16 mouse cellular contexts compared by ENCODE assay signal in genomic region chr10:43739181-43739580, GRCm38 (mm10).
A peak's percentile ranks its signal among the peaks of the same experiment; 100 is the strongest.
DNase-seq lines count a peak whose midpoint lies in the region; ATAC-seq and TF ChIP-seq lines count a peak whose summit lies in the region.
"Had no signal": no experiment of that assay in that cellular context is flagged by ENCODE, and none has a peak within 500 bp of the region (broad histone marks: within the 10 kb centered on the region; RNA-seq: fewer than 3 reads in every experiment).

No protein-coding gene starts in this region.

- H3K9ac ChIP-seq in heart, embryonic 16.5 days (ENCODE audit: low read length) = no peak overlapping the region
- H3K9ac ChIP-seq: forebrain, embryonic 13.5 days; liver, embryonic 13.5 days had no signal

- no peaks in the 10 kb centered on the region for H3K36me3 ChIP-seq in heart, embryonic 16.5 days (ENCODE audit: control insufficient read depth, insufficient read depth)
- H3K36me3 ChIP-seq in testis, adult 2 months (ENCODE audit: control insufficient read depth, insufficient read depth, low read length) = no peaks in the 10 kb centered on the region
- no peaks in the 10 kb centered on the region for H3K36me3 ChIP-seq in thymus, adult 2 months (ENCODE audit: control insufficient read depth, insufficient read depth, low read length)
- H3K36me3 ChIP-seq: liver, embryonic 13.5 days had no signal

- intact Hi-C loops in gastrocnemius, adult 2 months (cut with DNase I) = loop anchor here (2.0 kb wide), 1 partner anchor 44 kb away; no protein-coding TSS in a partner anchor

- ATAC-seq in heart, embryonic 16.5 days (replicated peaks; ENCODE audit: extremely low read depth, insufficient read depth, low FRiP score) = no peak
- ATAC-seq: hindbrain, postnatal 0 days had no signal

- no peaks in the 10 kb centered on the region for H3K9me3 ChIP-seq in heart, embryonic 16.5 days (replicated peaks; ENCODE audit: control insufficient read depth, low read length)
- H3K9me3 ChIP-seq: forebrain, embryonic 13.5 days; liver, embryonic 13.5 days had no signal

- no peak overlapping the region for H3K4me3 ChIP-seq in heart, embryonic 16.5 days (ENCODE audit: low read length)
- peak overlapping the region; percentile 87 for H3K4me3 ChIP-seq in testis, adult 2 months (ENCODE audit: control insufficient read depth, low read depth, low read length)
- no peak overlapping the region for H3K4me3 ChIP-seq in thymus, adult 2 months (ENCODE audit: control insufficient read depth, insufficient read depth, low read length)
- H3K4me3 ChIP-seq in gastrocnemius, adult 2 months = no peak overlapping the region
- H3K4me3 ChIP-seq: forebrain, embryonic 13.5 days; liver, embryonic 13.5 days had no signal

- TF ChIP-seq POLR2A in testis, adult 2 months (IDR thresholded peaks at IDR 0.05; ENCODE audit: control insufficient read depth, low read depth, low read length) = no peak
- 0 out of 2 replicates have a peak, but pooled peaks have one; percentile 26 for TF ChIP-seq POLR2A in thymus, adult 2 months (IDR thresholded peaks at IDR 0.05; ENCODE audit: control insufficient read depth, extremely low read depth, insufficient read depth, low read length, poor library complexity)

- DNase-seq in heart, adult 11 months = no peak
- DNase-seq in testis, postnatal 14 days (ENCODE audit: low spot score) = no peak
- peak; percentile 47 for DNase-seq in thymus, adult 2 months
- no peak for DNase-seq in ovary, postnatal 36 days (ENCODE audit: low spot score)
- DNase-seq in gastrocnemius, adult 2 months = no peak
- DNase-seq: adrenal gland, postnatal 14 days; cerebellum, adult 8-10 months; kidney, adult 2 months; kidney, postnatal 36 days; liver, embryonic 13.5 days; lung, postnatal 10 days; right cerebral cortex, postnatal 25 days had no signal

- H3K4me1 ChIP-seq in heart, embryonic 16.5 days (ENCODE audit: control insufficient read depth, insufficient read depth, low read length) = peaks cover 27% of the 10 kb centered on the region
- H3K4me1 ChIP-seq in testis, adult 2 months (ENCODE audit: control insufficient read depth, insufficient read depth, low read length) = peaks cover 9% of the 10 kb centered on the region
- peaks cover 48% of the 10 kb centered on the region for H3K4me1 ChIP-seq in thymus, adult 2 months (replicated peaks; ENCODE audit: control insufficient read depth, insufficient read depth, low read length)

- H3K27me3 ChIP-seq in heart, embryonic 16.5 days (ENCODE audit: control insufficient read depth, insufficient read depth, low read length) = no peaks in the 10 kb centered on the region
- no peaks in the 10 kb centered on the region for H3K27me3 ChIP-seq in testis, adult 2 months (ENCODE audit: control insufficient read depth, insufficient read depth, low read length)
- H3K27me3 ChIP-seq in thymus, adult 2 months (ENCODE audit: control insufficient read depth, insufficient read depth, low read length) = no peaks in the 10 kb centered on the region
- H3K27me3 ChIP-seq: forebrain, embryonic 13.5 days; liver, embryonic 13.5 days had no signal

- WGBS in heart, embryonic 16.5 days = 78% methylated on average over 2 of the region's 2 CpGs
- WGBS in thymus, adult 2 months = 31% methylated on average over 2 of the region's 2 CpGs

- H3K27ac ChIP-seq in heart, embryonic 16.5 days (ENCODE audit: low read length) = peak overlapping the region; percentile 61
- H3K27ac ChIP-seq in testis, adult 2 months (ENCODE audit: control insufficient read depth, insufficient read depth, low read depth, low read length) = no peak overlapping the region
- peak overlapping the region; percentile 99 for H3K27ac ChIP-seq in thymus, adult 2 months (ENCODE audit: control insufficient read depth, insufficient read depth, low read length)
- H3K27ac ChIP-seq in gastrocnemius, adult 2 months = no peak overlapping the region
- H3K27ac ChIP-seq: forebrain, embryonic 13.5 days; hindbrain, postnatal 0 days; liver, embryonic 13.5 days had no signal

- TF ChIP-seq CTCF in testis, adult 2 months (IDR thresholded peaks at IDR 0.05; ENCODE audit: control insufficient read depth, insufficient read depth, insufficient replicate concordance, low read depth, low read length) = no peak
- TF ChIP-seq CTCF in thymus, adult 2 months (IDR thresholded peaks at IDR 0.05; ENCODE audit: borderline replicate concordance, control insufficient read depth, extremely low read depth, insufficient read depth, low read length, poor library complexity) = no peak
- no peak for TF ChIP-seq CTCF in gastrocnemius, adult 2 months (IDR thresholded peaks at IDR 0.05)

- no peak overlapping the region for H3K4me2 ChIP-seq in heart, embryonic 16.5 days (ENCODE audit: low read depth, low read length)
- H3K4me2 ChIP-seq: forebrain, embryonic 13.5 days; liver, embryonic 13.5 days had no signal

Comparison
In these comparisons a context has a peak if more than half of its experiments do, and no peak if none do; other contexts are left out.
1. H3K27ac ChIP-seq: peak in heart, embryonic 16.5 days (single experiment) and thymus, adult 2 months (single experiment); none in testis, adult 2 months (single experiment) and gastrocnemius, adult 2 months (single experiment).